Mouse (Mus musculus): ENCODE results near the gene Ercc6.

The Ercc6 gene

DNA sequence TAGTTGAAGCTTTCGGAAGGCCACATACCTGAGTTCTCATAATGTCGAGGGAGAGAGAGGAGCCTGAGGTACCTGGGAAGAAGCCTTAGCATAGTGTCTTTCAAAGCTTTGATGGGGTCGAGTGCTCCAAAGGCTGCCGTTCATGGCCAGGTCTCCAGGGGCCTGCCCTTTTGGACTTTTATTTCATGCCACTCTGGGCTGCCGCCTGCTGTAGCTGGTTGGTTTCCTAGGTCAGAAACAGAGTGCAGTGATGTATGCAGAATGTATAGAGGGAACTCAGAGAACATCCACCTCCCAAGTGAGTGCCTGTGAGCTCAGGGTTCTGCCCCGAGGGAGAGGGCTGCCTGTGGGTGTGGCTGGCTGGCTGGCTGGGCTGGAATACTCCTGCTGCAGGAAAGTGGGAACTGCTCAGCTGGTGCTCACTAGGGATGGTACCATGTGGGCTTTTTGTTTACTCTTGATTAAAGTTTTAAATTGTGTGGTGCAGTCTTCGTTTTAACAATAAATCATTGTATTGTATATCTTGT is 7.1 kb downstream of the Ercc6 start:
- no peak for DNase-seq (ENCODE audit: low spot score)

DNA sequence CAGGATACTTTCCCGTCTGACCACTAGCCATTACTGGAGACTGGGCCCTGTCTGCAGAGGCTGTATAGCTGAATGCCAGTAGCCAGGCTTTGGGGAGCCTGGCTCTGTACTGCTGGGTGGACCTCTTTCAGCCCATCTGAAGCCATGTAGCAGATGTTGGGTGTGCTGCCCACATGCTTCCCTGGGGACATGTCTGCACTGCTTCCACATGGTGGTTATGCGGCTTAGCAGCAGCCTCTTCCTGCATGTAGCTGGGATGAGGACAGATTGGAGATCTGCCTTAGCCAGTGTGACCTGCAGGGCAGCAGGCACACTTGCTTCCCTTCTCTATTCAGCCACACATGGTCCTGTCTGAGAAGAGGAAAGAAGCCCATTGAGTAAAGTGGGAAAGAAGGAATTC is 9.0 kb downstream of the Ercc6 start:
- no peak for DNase-seq (ENCODE audit: low spot score)

DNA sequence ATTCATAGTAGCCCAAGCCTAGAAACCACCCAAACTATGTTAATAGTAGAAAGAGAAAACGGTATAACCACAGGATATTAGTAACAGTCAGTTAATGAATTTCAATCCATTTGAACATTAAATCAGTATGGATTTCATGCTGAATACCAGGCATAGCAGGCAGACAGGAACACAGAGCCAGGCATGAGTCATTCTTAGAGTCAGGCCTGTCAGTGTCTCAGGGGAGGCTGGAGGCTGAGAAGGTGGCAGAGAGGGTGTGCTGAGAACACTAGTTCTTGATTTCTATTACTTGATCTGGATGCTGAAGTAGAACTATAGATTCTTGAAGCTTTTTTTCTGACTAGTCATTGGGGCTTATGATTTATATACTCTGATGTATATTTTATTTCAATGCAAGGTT is 10.8 kb downstream of the Ercc6 start:
- DNase-seq (ENCODE audit: low spot score) = no peak

DNA sequence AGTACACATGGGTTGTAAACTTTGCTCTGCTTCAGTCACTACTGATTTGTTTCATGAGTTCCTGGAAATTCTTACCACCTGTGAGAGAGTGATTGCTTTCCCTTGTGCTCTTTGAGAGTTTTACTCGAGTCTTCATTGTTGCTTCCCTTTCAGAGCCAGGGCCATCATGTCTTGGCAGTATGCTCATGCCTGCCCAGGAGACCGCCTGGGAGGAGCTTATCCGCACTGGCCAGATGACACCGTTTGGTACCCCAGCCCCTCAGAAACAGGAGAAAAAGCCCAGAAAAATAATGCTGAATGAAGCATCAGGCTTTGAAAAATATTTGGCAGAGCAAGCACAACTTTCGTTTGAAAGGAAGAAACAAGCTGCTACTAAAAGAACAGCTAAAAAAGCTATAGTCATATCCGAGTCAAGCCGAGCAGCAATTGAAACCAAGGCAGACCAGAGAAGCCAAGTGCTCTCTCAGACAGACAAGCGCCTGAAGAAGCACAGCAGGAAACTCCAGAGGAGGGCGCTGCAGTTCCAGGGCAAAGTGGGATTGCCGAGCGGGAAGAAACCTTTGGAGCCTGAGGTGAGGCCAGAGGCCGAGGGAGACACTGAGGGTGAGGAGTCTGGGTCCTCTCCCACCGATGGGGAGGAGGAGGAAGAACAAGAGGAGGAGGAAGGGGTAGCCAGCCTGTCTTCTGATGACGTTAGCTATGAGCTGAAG is 12.8 kb downstream of the Ercc6 start:
- DNase-seq (ENCODE audit: low spot score) = no peak

DNA sequence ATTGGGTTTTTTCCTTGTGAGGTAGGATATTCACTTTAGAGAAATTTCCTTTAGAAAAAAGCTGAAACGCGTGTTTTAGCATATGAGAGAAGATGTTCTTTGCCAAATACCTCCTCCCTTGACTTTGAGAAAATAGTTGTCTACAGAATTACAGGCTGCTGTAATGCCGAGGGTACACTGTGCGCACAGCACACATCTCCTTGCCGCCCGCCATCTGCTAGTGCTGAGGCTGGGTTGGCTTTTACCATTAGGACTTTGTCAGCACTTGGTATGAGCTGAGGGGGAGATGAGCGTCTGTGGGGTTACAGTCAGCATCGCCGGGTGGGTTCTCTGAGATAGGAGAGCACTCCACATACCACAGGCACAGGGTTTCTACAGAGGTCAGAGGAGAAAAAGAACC is 13.9 kb downstream of the Ercc6 start:
- DNase-seq (ENCODE audit: low spot score) = no peak

DNA sequence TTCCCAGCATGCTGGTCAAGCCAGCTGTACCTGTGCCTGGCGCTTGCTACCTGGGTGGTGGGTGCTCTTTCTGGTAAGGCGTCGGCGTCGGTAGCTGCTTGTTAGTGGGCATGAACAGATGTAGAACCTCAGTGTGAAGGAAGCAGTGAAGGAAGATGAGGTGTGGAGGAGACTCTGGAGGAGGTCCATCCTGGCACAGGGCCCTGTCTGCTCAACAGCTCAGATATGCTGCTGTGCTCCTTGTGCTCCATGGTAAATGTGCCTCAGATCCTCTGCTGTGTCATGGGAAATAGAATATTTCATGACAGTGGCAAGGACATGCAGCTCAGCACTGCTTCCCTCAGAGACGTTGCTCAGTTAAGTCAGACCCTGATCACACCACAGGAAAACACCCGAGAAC is 15.7 kb downstream of the Ercc6 start:
- no peak for DNase-seq (ENCODE audit: low spot score)

DNA sequence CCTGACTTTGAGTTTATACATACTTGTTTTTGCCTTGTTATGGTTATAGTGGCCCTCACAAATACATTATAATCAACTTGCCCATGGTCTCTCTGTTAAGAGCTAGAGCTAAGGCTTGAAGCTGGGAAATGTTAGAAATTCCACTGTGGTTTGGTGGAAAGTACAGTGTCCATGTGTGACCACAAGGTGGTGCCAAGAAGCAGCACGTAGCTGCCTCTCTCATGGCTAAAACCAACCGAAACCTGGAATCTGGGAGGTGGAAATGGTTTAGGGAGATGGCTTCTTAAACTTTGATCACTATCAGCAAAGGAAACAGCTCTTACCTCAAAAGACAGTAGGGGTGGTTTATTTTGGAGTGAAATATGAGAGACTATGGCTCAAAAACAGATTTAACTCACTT is 17.6 kb downstream of the Ercc6 start:
- DNase-seq (ENCODE audit: low spot score) = peak; percentile 81

DNA sequence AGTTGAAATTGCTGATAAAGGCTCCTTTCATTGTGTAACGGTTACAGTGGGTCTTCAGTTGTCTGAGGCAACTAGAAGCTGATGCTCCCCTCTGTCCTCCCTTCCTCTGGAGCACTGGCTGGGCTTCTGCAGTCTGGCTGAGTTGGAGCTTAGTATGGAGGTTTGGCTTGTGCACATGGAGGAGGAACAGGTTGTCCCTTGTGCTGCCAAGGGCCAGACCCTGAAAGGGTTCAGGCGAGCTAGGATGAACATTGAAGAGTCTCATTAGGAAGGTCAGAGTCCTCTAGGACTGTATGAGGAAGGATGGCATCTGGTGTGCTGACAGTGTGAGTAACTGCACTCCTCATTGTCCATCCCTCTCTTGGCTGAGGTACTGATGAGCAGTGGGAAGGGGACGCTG is 18.1 kb downstream of the Ercc6 start:
- no peak for DNase-seq (ENCODE audit: low spot score)

DNA sequence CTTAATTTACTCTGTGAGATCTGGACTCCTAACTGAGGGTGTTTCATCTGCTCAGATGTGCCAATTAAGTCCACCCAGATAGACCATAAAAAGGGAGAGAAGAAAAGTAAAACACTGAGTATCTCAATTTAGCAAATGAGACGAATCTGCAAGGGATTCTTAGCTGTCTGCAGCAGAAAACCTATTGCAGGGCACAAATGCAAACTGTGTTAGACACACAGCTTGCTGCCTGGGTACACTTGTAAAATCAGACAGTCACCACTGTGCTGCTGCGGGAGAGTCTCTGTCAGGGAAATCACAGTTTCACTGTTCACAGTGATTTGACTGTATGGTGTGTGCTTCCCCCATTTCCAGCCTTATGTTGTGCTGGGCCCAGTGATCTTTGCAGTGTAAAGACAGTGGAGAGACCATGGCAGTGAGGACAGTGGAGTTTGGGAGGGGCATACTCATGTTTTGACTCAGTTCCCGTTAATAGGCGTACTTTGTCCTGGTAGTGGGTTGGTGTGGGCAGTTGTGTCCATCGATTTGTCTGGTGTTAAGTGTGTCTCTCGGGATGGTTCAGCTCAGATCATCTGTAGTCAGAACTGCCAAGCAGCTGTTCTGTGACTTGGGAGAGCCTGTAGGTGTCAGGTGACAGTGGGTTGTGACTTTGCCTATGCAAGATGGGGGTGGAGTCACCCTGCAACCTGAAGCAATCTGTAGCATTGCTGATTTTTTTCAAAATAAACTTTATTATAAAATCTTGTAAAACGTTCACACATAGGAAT is 19.2 kb downstream of the Ercc6 start:
- no peak for DNase-seq (ENCODE audit: low spot score)

DNA sequence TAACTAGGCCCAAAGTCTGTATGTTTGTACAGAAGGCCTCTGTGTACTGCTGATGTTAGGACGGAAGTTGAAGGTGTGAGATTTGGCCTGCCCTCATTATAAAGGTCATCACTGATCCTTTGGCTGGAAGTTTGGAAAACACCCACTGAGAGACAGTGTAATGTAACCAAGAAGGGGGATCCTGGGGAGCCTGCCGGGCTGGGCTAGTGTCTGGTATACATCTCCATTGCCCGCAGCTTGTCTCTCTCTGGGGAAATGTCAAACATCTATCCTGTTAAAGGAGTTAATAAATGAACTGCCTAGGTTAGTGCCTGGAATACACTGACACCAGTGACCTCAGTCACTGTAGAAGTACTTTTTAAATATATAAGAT is 19.8 kb downstream of the Ercc6 start:
- DNase-seq (ENCODE audit: low spot score) = no peak

DNA sequence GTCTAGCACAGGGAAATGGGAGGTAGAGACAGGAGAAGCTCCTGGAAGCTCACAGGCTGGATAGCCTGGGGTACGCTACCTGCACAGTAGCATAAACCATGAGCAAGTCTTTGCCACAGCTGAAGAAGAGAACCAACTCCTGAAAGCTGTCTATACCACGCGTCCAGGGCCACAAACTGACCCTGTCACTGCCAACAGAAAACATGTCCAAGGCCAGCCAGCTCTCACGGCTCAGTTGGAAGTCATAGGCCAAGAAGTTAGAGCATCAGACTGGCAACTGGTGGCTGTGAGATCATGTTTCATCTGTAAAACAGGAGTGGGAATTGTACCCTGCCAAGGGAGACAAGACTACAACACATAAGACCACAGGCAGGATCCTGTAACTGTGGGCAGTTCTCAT is 20.3 kb downstream of the Ercc6 start:
- DNase-seq (ENCODE audit: low spot score) = no peak

DNA sequence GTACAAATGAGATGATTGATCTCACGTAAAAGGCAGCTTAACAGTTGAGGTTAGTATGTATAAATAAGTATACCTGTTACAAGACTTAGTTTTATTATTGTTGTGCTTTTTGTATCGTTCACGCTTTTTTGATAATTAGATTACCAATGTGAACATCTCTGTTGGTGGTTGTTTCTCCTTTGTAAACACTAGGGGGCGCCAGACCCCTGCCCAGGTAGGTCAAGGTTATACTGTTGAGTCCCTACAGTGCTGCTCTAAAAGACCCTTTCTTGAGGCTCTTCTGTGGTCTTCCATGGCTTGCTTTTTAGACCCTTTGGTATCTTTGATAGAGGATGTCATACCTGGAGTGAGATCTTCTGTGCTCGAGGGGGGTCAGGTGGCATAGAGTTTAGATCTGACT is 20.8 kb downstream of the Ercc6 start:
- peak; percentile 58 for DNase-seq (ENCODE audit: low spot score)

DNA sequence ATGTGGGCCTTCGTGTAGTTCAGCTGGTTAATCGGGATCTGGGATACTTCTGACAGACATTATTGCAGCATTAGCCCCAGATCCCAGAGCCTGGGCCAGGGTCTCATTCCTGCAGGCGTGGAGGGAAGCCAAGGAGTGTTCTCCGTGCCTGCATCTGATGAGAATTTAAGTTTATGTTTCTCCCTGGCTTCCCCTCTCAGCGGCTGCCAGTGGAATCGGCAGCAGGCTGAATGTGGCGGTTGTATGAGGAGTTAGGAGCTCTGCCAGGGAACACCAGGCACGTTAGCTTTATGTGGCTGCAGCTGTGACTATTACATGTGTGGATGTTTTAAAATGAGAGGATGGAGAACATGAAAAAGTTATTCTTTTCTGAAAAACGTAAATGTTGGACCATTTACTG is 23.4 kb downstream of the Ercc6 start:
- DNase-seq (ENCODE audit: low spot score) = no peak

DNA sequence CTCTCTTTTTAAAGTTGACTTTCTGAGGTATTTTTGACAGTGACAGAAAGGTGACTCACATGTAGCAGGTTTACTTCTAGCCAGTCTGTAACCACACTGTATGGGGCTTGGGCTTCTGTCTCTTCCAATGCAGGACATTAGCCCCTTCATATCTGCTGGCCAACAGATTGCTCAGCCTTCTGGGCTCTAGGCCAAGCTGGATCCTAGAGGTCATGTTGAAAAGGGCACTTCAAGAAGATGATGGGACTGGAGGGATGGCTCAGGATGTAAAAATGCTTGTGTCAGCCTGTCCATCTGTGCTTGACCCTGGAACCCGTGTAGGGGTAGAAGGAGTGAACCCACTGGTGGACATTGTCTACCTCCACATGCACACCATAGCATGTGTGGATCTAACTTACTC is 24.8 kb downstream of the Ercc6 start:
- no peak for DNase-seq (ENCODE audit: low spot score)

DNA sequence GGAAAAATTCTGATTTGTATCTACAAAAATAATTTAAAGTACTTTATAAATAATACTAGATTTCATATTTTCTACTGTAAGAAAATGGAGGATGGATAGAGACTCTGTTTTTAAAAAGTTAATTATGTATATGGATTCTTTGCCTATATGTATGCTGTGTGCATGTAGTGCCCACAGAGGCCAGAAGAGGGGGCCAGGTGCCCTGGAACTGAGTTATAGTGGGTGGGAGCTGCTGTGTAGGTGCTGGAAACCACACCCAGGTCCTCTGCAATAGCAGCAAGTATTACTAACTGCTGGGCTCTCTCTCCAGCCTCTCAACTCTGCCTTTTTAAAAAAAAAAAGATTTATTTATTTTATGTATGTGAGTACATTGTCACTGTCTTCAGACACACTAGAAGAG is 29.8 kb downstream of the Ercc6 start:
- no peak for DNase-seq (ENCODE audit: low spot score)

DNA sequence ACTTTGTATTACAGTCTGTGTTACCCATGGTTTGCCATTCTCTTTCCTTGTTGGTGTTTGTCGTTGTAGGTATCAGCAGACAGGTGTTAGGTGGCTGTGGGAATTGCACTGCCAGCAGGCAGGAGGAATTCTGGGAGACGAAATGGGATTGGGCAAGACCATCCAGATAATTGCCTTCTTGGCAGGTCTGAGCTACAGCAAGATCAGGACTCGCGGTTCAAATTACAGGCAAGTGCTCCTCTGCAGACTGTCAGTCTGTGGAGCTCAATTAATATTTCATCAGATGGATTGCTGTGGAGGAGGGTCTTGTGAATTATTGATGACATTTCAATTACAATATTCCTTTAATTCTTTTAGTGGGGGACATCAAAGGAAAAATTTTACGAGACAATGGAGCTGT is 33.4 kb downstream of the Ercc6 start:
- peak; percentile 44 for DNase-seq (ENCODE audit: low spot score)

DNA sequence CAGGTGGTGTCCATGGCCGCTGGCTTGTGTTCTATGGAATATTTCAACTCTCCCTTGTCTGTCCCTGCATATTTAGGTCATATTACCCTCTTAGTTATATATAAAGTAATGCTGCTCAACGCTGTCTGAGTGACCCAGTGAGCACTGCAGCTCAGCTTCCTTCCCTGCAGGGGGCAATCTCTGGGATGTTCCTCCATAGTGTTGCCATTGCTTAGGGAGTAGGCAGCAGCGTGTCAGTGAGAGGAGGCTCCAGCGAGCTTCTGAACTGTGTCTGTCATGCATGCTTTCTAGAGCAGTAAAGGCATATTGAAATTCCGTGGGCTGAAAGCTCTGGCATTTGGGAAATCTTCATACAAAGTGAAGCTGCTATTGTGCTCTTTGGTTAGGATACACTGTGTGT is 38.5 kb downstream of the Ercc6 start:
- DNase-seq (ENCODE audit: low spot score) = no peak

DNA sequence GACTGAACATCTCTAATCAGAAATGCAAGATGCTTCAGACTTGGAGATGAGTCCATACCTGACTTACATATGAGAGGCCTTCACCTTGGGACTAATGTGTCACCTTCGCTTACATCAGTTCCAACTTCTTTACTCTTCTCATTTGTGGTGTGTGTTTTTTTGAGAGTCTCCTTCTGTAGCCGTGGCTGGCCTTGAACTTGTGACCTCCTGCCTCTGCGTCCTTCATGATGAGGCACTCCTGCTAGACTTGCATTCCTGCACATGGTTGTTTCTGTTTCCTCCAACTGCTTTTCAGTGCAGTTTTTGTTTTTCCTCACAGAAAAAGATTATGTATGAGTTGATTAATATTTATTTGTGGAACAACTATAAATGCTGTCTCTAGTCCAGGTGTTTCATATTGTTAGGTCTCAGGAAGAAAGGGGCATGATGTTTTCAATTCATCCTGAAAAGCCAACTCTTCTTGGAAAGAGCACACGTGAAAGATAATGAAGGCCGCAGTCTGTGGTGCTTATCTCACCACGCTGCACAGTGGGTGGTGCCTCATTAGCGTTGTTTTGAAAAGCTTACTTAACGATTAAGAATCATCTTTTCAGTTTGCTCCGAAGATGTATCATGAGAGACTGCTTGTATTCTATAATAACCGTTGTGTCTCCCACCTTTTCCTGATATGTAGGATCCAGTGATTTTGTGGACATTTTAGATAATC is 40.0 kb downstream of the Ercc6 start:
- peak; percentile 50 for DNase-seq (ENCODE audit: low spot score)

DNA sequence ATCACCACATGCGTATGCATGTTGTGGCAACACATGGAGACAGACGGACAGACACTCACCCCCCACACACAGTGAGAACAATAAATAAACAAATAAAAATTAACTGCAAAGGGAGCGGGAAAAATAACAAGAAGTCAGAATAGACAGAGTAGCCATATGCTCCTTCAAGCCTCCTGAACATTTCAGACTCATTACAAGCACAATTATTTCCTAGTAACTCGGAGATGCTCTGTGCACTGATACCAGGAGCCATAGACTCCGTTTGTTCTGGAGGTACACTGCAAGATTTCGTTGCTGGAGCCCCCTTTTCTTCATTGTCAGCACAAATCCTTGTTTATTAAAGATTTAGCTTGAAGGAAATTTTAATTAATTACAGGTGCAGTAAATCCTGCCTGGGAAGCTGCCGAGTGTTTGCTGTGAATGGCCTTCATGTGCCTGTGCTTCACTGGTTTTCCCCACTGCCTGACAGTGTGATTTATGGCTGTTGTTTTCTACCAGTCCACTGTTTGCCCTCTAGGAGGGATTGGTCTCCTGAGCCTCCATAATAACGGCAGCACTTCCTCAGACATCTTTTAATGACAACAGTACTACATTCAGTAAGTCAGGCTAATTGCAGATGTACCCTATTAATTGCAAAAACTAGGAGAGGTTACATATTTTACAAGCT is 41.7 kb downstream of the Ercc6 start:
- no peak for DNase-seq (ENCODE audit: low spot score)

DNA sequence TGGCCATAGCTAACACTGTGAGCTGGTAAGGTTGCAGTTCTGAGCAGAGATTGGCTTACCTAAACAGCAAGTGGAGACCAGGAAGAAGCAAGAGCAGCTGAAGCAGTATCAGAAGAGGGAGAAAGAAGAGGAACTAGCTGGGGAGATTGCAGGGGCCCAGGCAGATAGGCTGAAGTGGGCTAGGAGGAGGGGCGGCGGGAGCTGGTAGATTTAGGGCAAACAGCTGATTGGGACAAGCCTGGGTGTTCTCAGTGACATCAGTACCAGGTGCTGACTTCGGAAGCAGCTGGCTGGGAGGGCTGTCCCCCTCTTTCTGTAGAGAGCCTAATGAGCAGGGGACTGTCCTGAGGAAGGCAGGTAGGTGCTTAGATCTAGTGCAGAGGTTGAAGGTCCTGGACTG is 48.1 kb downstream of the Ercc6 start:
- no peak for DNase-seq (ENCODE audit: low spot score)

DNA sequence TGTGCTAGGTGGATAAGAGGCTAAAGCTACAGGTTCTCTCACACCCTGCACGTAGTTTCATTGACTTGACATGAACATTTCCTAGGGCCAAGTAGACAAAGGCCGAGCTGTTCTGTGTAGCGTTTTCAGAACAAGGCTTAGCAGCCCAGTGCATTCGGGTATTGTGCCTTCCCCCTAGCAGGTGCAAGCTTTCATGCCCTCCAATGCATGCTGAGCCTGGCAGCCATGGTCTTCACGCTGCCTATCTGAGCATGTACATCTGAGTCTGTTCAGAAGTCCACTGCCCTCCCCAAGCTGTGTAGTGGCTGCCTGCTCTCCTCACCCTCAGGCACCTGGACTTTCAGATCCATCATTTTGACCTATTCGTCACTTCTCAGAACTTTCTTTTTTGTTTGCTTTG is 50.3 kb downstream of the Ercc6 start:
- no peak for DNase-seq (ENCODE audit: low spot score)

DNA sequence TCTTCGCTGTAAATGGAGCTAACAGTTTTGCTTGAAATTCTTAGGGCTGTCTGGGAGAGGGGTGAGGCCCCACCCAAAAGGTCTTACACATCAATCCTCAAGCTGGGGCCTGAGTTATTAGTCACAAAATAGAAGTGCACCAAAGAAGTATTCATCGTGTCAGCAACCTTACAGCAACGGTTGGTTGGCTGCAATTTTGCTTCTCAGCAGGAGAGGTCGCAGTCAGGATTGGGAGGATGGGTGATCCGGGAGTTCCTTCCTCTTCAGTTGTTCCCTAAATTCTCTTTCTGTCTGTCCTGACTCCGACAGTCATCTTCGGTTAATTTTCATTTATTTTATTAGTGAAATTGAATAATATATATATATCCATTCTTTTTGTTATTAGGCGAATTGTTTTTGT is 59.2 kb downstream of the Ercc6 start:
- DNase-seq (ENCODE audit: low spot score) = peak; percentile 29

DNA sequence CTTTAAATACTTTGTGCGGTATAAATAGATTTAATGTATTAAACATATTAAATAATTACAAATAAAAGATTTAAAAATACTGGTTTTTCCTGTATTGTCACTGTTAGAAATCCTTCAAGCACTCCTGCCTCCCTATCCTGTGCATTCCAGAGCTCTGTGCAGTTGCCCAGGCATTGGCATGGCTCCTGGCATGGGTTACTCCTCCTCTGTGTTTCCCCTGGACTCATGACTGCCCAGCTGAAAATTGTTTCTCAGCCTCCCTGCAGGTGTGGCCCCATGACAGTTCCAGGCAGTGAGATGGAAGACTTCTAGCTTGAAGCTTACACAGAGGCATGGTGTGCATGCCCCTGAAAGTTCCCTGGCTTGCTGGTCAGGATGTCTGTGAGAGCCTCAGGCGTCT is 65.1 kb downstream of the Ercc6 start:
- DNase-seq (ENCODE audit: low spot score) = no peak

Data from retina, embryonic 14.5 days (tissue).